Mouse (Mus musculus) midbrain, postnatal 0 days (tissue): Measurements from ENCODE around the gene Msh4. TPM values are rescaled to one million over a fixed set of nuclear protein-coding genes. Genes with fewer than 3 reads are reported as not detected.
"Not testable (repeated sequence)": the region's sequence is repeated elsewhere in the genome, so short reads cannot be mapped to it uniquely, and the experiment has no call there.

ENCODE experiments used
- ATAC-seq: fragments of 200-750 bp; cut with Nextera tagmentation; 2 replicates; pipeline ENCODE4 v1.8.0; 2017; ENCODE audit warnings: moderate number of reproducible peaks, mild to moderate bottlenecking, moderate TSS enrichment, moderate library complexity; ENCODE audit not compliant: low FRiP score
- DNase-seq: peaks from one replicate; pipeline ENCODE4 v3.0.0-alpha.2; 2015; ENCODE audit warnings: low spot score
- H3K27ac ChIP-seq: fragments of 300-500 bp; sonication (generic); 2 replicates; pipeline ENCODE4 v1.5.1; 2014; ENCODE audit warnings: low read depth, mild to moderate bottlenecking, low read length, mixed read lengths
- H3K27me3 ChIP-seq: fragments of 300-500 bp; sonication (generic); 2 replicates; pipeline ENCODE4 v1.6.1; 2014; ENCODE audit warnings: low read length, control low read depth, mixed read lengths; ENCODE audit not compliant: insufficient read depth
- H3K36me3 ChIP-seq: fragments of 300-500 bp; sonication (generic); 2 replicates; pipeline ENCODE4 v1.6.1; 2014; ENCODE audit warnings: low read length, control low read depth, mixed read lengths; ENCODE audit not compliant: insufficient read depth
- H3K4me1 ChIP-seq: fragments of 300-500 bp; sonication (generic); 2 replicates; pipeline ENCODE4 v1.6.1; 2014; ENCODE audit warnings: mild to moderate bottlenecking, control low read depth, antibody characterized with exemption, low read length, mixed read lengths; ENCODE audit not compliant: insufficient read depth
- H3K4me2 ChIP-seq: fragments of 300-500 bp; sonication (generic); 2 replicates; pipeline ENCODE4 v1.6.1; 2014; ENCODE audit warnings: low read depth, mild to moderate bottlenecking, low read length, mixed read lengths; ENCODE audit not compliant: poor library complexity, severe bottlenecking
- H3K4me3 ChIP-seq: fragments of 300-500 bp; sonication (generic); 2 replicates; pipeline ENCODE4 v1.5.1; 2014; ENCODE audit warnings: low read depth, mild to moderate bottlenecking, low read length, moderate library complexity
- H3K9ac ChIP-seq: fragments of 300-500 bp; sonication (generic); replicated peaks from 2 replicates; pipeline ENCODE4 v1.6.1; 2014; ENCODE audit warnings: mild to moderate bottlenecking, low read length, moderate library complexity, mixed read lengths; ENCODE audit not compliant: poor library complexity, severe bottlenecking
- H3K9me3 ChIP-seq: fragments of 300-500 bp; sonication (generic); 2 replicates; pipeline ENCODE4 v1.6.1; 2016; ENCODE audit warnings: low read length, control low read depth
- CTCF ChIP-seq: IDR thresholded peaks from 2 replicates; pipeline ENCODE4 v1.5.1; 2016; ENCODE audit warnings: antibody characterized with exemption, mild to moderate bottlenecking
- WGBS: fragments of 180-500 bp; shearing (Covaris S2); extraction: QIAGEN DNeasy Blood & Tissue Kit; methylation state at CpG from one replicate; pipeline ENCODE4 v1.1.7; 2014; 5-methylcytosine and 5-hydroxymethylcytosine counted together
- polyA plus RNA-seq: library from polyadenylated mRNA; unstranded; fragments of >200 nt; fragmentation: Nextera tagmentation; extraction: Ambion mirVana; gene quantifications from 2 replicates; pipeline ENCODE4 v1.2.1, GENCODE M21; 2015
- total RNA-seq: library from RNA; depleted of rRNA; stranded (reverse); fragments of >200 nt; gene quantifications from 2 replicates; pipeline ENCODE4 v1.2.3, GENCODE M21; 2014

The Msh4 gene
- total and polyA plus RNA-seq, 2 experiments from 2014 or later: 0.25 to 0.33 TPM

DNA sequence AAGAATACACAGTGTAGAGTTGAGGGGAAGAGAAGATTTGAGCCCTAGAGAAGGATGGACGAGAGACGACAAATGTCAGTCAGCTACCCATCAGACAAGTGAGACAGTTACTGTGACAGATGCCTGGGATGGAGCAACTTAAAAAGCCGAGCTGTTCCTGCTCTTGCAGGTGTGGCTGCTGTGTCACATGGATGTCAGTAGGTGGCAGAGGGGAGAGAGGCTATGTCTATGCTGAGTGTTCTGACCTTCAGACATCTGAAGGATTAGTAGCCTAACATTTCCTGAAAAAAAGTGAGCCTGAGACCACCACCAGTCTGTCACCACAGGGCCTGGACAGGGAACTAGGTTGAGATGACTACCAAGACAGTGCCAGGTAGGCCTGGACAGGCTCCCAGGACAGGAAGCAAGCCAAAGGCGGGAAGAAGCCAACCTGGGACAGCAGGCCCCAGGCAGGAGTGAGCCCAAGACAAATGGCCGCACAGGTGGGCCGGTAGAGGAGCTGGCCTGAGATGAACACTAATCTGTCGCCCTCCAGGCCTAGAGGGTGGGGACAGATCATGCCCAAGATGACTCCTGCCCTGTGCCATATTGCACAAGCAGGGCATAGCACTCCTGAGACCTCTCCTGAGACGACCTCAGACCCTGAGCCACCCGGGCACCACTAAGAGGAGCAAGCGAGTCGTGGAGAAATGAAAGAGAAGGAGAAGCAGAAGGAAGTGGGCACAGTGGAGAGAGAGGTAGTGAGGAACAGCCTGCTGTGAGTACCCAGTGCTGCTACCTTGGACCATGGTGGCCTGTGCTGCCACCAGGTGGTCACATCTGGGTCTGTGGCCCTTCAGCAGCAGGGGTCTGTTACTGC is 74.7 kb downstream of the Msh4 start:
- 85% methylated on average over 11 of the region's 11 CpGs for WGBS
- H3K36me3 ChIP-seq: no peaks in the 10 kb centered on the region

DNA sequence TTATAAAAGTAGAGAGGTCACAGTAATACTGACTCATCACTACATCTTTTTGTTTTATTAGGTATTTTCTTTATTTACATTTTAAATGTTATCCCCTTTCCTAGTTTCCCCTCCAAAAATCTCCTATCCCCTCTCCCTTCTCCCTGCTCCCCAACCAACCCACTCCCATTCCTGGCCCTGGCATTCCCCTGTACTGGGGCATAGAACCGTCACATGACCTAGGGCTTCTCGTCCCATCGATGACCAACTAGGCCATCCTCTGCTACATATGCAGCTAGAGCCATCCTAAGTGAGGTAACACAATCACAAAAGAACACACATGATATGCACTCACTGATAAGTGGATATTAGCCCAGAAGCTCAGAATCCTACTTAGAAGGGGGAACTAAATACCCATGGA is 76.2 kb downstream of the Msh4 start:
- H3K27me3 ChIP-seq, H3K4me3 ChIP-seq, H3K9me3 ChIP-seq, H3K27ac ChIP-seq, H3K4me1 ChIP-seq, ATAC-seq, DNase-seq, H3K9ac ChIP-seq, H3K36me3 ChIP-seq, H3K4me2 ChIP-seq: not testable (repeated sequence)
- 94% methylated on average over 3 of the region's 3 CpGs for WGBS

More for the DNA sequence above, 74.7 kb downstream of the Msh4 start:
- Histone ChIP-seq H3K27ac (no peak overlapping the region), H3K9me3 (no peaks in the 10 kb centered on the region), H3K4me2 (no peak overlapping the region), H3K4me1 (no peaks in the 10 kb centered on the region), H3K9ac (no peak overlapping the region), H3K27me3 (no peaks in the 10 kb centered on the region), H3K4me3 (no peak overlapping the region)
- TF ChIP-seq CTCF: peak; percentile 56
- ATAC-seq (peak; percentile 56; the same call in 1 of the 2 replicates), DNase-seq (no peak)

DNA sequence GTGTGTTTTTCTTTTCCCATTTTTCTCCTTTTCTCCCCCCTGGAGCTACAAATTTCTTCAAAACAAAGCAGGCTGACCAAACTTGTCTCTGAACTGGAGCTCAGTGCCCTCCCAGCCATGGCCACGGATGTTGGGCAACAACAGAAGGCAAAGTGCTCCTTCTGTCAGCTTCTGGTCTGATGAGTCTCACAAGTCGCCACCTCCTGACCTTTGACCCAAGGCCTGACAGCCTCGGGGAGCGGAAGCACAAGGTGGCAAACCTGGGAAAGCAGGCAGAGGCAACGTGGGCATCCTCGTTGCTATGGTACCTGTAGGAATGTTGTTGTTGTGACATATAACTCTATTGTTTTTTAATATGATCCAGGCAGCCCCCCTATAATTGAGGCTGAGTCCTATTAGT is 79.3 kb downstream of the Msh4 start:
- WGBS: 34% methylated on average over 6 of the region's 6 CpGs
- H3K4me2 ChIP-seq: no peak overlapping the region
- H3K27ac ChIP-seq: no peak overlapping the region
- no peaks in the 10 kb centered on the region for H3K4me1 ChIP-seq
- TF ChIP-seq CTCF: no peak
- DNase-seq (no peak), ATAC-seq (no peak)
- H3K4me3 ChIP-seq: no peak overlapping the region
- H3K9me3 ChIP-seq: no peaks in the 10 kb centered on the region
- H3K27me3 ChIP-seq: no peaks in the 10 kb centered on the region
- no peak overlapping the region for H3K9ac ChIP-seq
- no peaks in the 10 kb centered on the region for H3K36me3 ChIP-seq

DNA sequence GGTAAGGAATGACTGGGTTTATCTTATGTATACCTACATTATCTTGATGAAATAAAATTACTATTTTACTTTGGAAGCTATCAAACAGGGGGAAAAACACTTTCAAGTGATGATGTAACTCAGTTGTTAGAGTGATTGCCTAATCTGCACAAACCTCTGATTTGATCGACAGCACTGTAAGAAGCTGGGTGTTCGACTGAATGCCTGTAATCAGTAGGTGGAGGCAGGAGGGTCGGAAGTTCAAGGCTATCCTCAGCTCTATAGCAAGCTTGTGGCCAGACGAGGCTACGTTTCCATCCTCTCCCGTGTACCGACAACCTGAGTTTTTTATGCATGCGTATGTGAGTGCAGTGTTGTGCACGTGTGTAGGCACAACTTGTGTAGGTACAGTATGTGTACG is 80.7 kb downstream of the Msh4 start:
- DNase-seq (no peak), ATAC-seq (no peak)
- no peak for TF ChIP-seq CTCF
- H3K27me3 ChIP-seq: no peaks in the 10 kb centered on the region
- no peak overlapping the region for H3K27ac ChIP-seq
- H3K9me3 ChIP-seq: no peaks in the 10 kb centered on the region
- H3K4me2 ChIP-seq: no peak overlapping the region
- WGBS: 93% methylated on average over 10 of the region's 10 CpGs
- no peak overlapping the region for H3K4me3 ChIP-seq
- no peaks in the 10 kb centered on the region for H3K4me1 ChIP-seq
- no peak overlapping the region for H3K9ac ChIP-seq
- H3K36me3 ChIP-seq: no peaks in the 10 kb centered on the region

DNA sequence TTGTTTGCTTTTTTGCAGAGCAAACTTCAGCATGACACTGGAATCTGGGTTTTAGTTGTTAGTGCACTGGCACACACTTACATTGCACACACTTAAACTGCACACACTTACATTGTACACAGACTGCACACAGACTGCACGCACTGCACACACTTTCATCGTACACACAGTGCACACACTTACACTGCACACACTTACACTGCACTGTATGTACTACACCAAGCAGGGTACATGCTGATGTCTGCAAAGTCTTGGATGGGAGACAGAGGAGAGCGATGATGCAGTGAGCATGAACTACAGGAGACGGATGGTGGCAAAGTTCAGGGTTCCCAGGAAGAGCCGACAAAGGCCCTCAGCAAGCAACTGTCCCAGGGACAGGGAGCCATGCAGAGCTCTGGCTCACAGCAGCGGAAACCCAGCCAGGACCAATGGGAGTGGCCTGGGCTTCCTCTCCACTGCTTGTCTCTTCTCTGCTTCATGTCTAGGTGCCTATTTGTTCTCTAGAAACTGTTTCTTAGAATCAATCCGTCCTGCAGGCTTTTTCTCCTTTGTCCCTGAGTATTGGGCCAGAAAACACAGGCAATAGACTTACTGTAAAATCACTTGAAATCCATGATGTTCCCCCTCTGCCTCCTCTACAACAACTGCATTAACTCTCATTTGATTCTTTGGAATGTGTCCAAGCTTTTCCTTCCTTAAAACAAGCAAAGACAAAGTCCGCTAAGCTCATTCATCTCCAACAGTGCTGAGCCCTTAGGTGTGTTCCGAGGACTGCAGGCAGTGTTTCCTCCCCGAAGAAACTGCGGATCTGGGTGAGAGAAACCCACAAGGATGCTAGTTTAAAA is 82.0 kb downstream of the Msh4 start:
- Histone ChIP-seq H3K4me3 (no peak overlapping the region), H3K4me2 (no peak overlapping the region), H3K27me3 (no peaks in the 10 kb centered on the region), H3K9ac (no peak overlapping the region), H3K36me3 (no peaks in the 10 kb centered on the region), H3K4me1 (no peaks in the 10 kb centered on the region), H3K9me3 (no peaks in the 10 kb centered on the region), H3K27ac (no peak overlapping the region)
- 55% methylated on average over 11 of the region's 11 CpGs for WGBS
- DNase-seq: peak; percentile 13
- TF ChIP-seq CTCF: no peak
- no peak for ATAC-seq

DNA sequence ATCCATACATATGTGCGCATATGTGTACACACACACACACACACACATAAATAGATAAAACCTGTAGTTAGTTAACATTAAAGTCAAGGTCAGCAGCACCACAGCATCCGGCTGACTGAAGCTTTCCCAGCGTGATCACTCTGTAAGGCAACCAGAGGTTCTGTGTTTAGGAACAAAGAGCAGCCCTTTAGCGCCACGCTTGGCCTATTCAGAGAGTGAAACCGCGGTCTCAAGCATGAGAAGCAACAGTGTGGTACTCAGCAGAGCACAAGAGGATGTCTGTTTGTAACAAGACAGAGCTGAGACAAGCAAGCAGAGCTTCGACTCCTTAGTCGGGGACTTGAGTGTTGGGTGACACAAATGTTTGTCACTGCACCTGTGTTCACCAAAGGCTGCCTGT is 86.5 kb downstream of the Msh4 start:
- H3K9me3 ChIP-seq: 0 out of 2 replicates have a peak, but pooled peaks cover 2% of the 10 kb centered on the region
- DNase-seq: peak; percentile 57
- peak; percentile 41 for TF ChIP-seq CTCF
- no peak overlapping the region for H3K4me2 ChIP-seq
- H3K27ac ChIP-seq: no peak overlapping the region
- no peak overlapping the region for H3K4me3 ChIP-seq
- no peak for ATAC-seq
- WGBS: 60% methylated on average over 9 of the region's 9 CpGs
- H3K4me1 ChIP-seq: no peaks in the 10 kb centered on the region
- no peak overlapping the region for H3K9ac ChIP-seq
- no peaks in the 10 kb centered on the region for H3K36me3 ChIP-seq
- no peaks in the 10 kb centered on the region for H3K27me3 ChIP-seq
